Mouse (Mus musculus) yolk sac, embryonic 10.5 days (tissue): Measurements from ENCODE around the gene Fzr1.

ENCODE experiments used
- DNase-seq: peaks from one replicate; pipeline ENCODE4 v3.0.0-alpha.2; 2017; ENCODE audit warnings: low spot score

Fzr1 gene

GRCm38 (mm10) chr10:81328386-81328785, 49.9 kb downstream of the Fzr1 start, which contains the start of gene Tbxa2r:
TSS of gene Tbxa2r (plus strand) at chr10:81328731.
- DNase-seq = no peak

DNA sequence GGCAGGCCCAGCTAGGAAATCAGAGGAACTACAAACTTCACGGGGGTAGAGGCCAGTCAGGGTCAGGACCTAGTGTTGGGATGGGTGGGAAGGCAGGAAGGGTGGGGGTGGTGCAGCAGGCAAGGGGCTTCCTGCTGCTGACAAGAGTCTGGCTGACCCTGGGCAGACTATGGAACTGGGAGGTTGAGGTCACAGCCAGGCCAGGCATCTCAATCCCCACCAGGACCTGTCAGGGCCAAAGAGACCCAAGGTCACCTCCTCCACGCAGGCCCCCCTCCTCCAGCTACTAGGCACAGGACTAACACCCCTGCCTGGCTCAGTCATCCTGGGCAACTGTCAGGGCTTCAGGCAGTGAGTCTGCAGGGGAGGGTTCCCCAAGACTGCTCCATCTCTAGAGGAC, 50.4 kb downstream of the Fzr1 start:
- DNase-seq = no peak

- no peak for DNase-seq
These were observed 51.5 kb downstream of the Fzr1 start for GRCm38 (mm10) chr10:81326858-81327257.

DNA sequence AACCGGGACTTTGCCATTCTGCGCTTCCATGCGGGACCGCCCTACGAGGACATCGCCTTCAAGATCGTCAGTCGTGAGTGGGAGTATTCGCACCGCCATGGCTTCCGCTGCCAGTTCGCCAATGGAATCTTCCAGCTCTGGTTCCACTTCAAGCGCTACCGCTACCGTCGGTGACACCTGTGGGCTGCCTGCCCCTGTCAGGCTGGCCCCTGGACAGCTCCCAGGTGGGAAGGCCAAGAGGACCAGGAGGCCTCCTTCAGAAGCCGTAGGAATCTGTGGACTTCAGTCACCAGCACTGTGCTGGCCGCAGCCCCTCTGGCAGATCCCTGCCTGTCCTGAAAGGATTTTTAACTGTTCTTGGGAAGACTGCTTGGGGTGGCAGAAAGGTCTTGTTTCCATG, 52.5 kb downstream of the Fzr1 start:
- DNase-seq = no peak

DNA sequence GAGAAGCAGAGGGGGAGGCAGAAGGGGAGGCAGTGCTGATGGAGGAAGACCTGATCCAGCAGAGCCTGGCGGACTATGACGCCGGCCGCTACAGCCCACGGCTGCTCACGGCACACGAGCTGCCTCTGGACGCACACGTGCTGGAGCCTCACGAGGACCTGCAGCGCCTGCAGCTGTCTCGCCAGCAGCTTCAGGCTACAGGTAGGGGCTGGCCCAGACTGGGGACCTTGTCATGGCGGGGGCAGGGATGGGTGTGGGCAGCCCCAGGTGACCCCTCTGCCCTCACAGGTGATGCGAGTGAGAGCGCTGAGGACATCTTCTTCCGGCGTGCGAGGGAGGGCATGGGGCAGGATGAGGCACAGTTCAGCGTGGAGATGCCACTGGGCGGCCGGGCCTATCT, 53.1 kb downstream of the Fzr1 start:
- no peak for DNase-seq

GRCm38 (mm10) chr10:81323791-81324530, 54.4 kb downstream of the Fzr1 start:
- no peak for DNase-seq

- DNase-seq = no peak
These were observed 55.1 kb downstream of the Fzr1 start for GRCm38 (mm10) chr10:81323141-81323775.

DNA sequence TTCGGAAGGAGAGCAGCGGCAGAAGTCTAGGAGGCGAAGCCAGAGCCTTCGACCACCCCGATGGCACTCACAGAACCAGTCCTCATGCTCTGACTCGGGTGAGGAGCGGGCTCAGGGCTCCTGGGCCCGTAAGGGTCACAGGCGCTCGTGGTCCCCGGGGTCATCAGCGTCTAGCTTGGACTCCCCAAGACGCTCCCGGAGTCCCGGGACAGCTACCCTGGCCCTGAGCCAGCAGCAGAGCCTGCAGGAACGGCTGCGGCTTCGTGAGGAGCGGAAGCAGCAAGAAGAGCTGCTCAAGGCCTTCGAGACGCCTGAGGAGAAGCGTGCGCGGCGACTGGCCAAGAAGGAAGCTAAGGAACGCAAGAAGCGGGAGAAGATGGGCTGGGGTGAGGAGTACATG, 55.9 kb downstream of the Fzr1 start:
- no peak for DNase-seq

DNA sequence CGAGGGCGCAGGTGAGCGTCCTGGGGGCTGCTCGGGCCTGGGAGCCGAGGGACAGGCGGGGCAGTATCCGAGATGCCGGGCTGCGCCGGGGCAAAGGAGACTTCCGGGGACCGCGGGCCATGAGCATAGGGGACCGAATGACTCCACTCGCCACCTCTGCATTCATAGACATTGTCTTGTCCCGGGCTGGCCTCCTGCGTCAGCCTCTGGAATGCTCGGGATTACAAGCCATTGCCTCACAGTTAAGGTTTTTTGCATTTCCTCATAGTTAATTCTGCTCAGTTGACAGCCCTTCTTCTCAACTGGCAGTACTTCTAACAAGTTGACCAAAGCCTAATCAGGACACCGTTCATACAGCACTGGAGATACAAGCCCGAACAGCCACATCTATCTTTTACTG, 56.9 kb downstream of the Fzr1 start:
- DNase-seq = no peak

GRCm38 (mm10) chr10:81320550-81321347, 57.6 kb downstream of the Fzr1 start, which contains the start of gene Cactin:
TSS of gene Cactin (plus strand) at chr10:81321103.
- peak; percentile 100 for DNase-seq

- DNase-seq = peak; percentile 100
These were observed 58.4 kb downstream of the Fzr1 start for GRCm38 (mm10) chr10:81319741-81320549.

GRCm38 (mm10) chr10:81319330-81319699, 59.0 kb downstream of the Fzr1 start:
- no peak for DNase-seq

- DNase-seq = no peak
These were observed 59.6 kb downstream of the Fzr1 start for GRCm38 (mm10) chr10:81318589-81319329.

GRCm38 (mm10) chr10:81317273-81317672, 61.0 kb downstream of the Fzr1 start:
- DNase-seq = no peak

DNA sequence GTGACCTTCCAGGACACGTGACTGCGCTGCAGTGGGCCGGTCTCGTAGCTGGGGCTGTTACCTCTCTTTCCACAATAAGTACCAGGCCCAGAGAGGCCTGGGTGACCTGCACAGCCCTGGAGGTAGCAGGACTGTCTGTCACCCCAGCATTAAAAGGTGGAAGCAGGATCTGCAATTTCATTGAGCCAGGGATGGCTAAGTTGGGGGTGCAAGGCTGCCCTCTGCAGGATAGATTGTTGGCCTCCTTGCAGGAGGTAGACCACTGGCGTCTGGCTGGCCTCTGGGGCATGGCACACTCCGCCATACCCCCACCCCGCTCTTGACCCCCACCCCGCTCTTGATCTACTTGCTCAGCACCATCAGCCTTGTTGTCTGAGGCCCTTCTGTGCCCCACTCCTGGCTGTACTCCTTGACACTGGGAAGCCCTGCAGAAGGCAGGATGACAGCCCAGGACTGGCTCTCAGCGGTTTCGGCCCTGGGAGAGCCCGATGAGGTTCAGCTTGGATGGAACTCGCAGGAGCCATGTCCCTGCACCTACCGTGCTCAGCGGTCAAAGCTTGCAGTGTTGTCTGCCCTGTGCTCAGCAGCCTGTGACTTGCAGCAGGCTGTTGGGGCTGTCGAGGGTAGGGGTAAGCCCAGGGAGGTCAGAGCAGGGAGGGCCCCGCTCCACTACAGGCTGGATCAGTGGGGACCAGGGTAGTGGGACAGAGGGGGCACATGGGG, 61.8 kb downstream of the Fzr1 start:
- DNase-seq = no peak
